Mouse (Mus musculus): ENCODE measurements around the gene Syk. TPM values are rescaled to one million over a fixed set of nuclear protein-coding genes. Genes with fewer than 3 reads are reported as not detected.

The Syk gene
- polyA plus RNA-seq, 1 experiment from 2014 or later, result 9.6 TPM

DNA sequence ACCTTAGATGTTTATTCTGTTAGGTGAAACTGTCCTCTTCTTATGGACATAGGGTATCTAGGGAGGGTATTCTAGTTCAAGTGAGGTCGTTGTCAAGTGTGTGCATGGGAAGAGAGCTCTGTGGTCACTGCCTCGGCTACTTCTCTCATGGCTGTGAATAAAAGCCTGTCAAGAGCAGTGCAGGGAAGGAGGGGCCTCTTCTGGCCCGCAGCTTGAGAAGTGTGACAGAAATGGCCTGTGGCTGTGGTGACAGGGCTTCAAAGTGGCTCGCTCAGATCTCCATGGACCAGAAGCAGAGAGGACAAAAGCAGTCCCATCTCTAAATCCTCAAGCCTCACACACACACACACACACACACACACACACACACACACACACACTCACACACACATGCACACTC is 5.0 kb upstream of the Syk start:
- Histone ChIP-seq H3K9ac (ENCODE audit: low read length) (0 out of 2 replicates have a peak overlapping the region, but pooled peaks have one; percentile 38), H3K27me3 (ENCODE audit: control insufficient read depth, insufficient read depth, low read length) (no peaks in the 10 kb centered on the region), H3K27ac (replicated peaks in 1 of 2; ENCODE audit: control insufficient read depth in 1 of 2, insufficient read depth in 1 of 2, low read depth in 2 of 2, low read length in 2 of 2) (peak overlapping the region; percentile 88 to 95), H3K36me3 (ENCODE audit: control insufficient read depth, insufficient read depth, low read length) (no peaks in the 10 kb centered on the region), H3K4me2 (ENCODE audit: low read length) (peak overlapping the region; percentile 42; the same call in 1 of the 2 replicates), H3K4me1 (ENCODE audit: control insufficient read depth in 2 of 2, insufficient read depth in 2 of 2, low read length in 2 of 2) (peaks cover 17 to 28% of the 10 kb centered on the region in 2 experiments), H3K4me3 (ENCODE audit: control insufficient read depth in 1 of 2, insufficient read depth in 1 of 2, low read depth in 1 of 2, low read length in 2 of 2) (no peak overlapping the region), H3K9me3 (ENCODE audit: control insufficient read depth, low read length) (no peaks in the 10 kb centered on the region)
- WGBS, result 12% methylated on average over 4 of the region's 4 CpGs
- peak; percentile 54; the same call in 1 of the 2 replicates for ATAC-seq (ENCODE audit: insufficient number of reproducible peaks, insufficient read depth, low FRiP score, low read depth)

GRCm38 (mm10) chr13:52578776-52579175 is 4.2 kb upstream of the Syk start:
- peak overlapping the region in 1 of 2 experiments; percentile 88; a peak in 2 of 4 replicates for H3K27ac ChIP-seq (replicated peaks in 1 of 2; ENCODE audit: control insufficient read depth in 1 of 2, insufficient read depth in 1 of 2, low read depth in 2 of 2, low read length in 2 of 2)
- H3K36me3 ChIP-seq (ENCODE audit: control insufficient read depth, insufficient read depth, low read length), result no peaks in the 10 kb centered on the region
- no peaks in the 10 kb centered on the region for H3K9me3 ChIP-seq (ENCODE audit: control insufficient read depth, low read length)
- H3K4me2 ChIP-seq (ENCODE audit: low read length), result no peak overlapping the region
- H3K4me1 ChIP-seq (ENCODE audit: control insufficient read depth in 2 of 2, insufficient read depth in 2 of 2, low read length in 2 of 2), result peaks cover 17 to 28% of the 10 kb centered on the region in 2 experiments
- no peak for ATAC-seq (ENCODE audit: insufficient number of reproducible peaks, insufficient read depth, low FRiP score, low read depth)
- H3K9ac ChIP-seq (ENCODE audit: low read length), result no peak overlapping the region
- H3K4me3 ChIP-seq (ENCODE audit: control insufficient read depth in 1 of 2, insufficient read depth in 1 of 2, low read depth in 1 of 2, low read length in 2 of 2), result no peak overlapping the region
- WGBS, result 75% methylated on average over 2 of the region's 2 CpGs
- no peaks in the 10 kb centered on the region for H3K27me3 ChIP-seq (ENCODE audit: control insufficient read depth, insufficient read depth, low read length)

DNA sequence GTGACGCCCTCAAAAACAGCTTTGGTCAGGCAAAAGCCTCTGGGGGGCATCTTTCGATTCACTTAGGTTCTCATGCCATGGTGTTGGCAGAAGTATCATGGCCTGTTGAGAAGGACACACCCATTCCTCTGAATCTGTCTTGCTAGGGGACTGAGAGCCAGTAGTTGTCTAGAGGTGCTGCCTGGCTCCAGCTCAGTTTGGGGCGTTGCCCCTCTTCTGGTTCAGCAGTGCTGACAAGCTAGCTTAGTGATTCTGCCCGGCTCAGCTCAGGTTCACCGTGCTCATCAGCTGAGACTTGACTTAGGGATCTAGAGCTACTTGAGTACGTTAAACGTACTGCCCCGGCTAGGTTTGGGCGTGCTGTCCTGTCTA is 481 bp upstream of the Syk start:
- Histone ChIP-seq H3K4me1 (ENCODE audit: control insufficient read depth in 2 of 2, insufficient read depth in 2 of 2, low read length in 2 of 2) (peaks cover 6 to 14% of the 10 kb centered on the region in 2 experiments), H3K4me2 (ENCODE audit: low read length) (peak overlapping the region; percentile 93), H3K9me3 (ENCODE audit: control insufficient read depth, low read length) (no peaks in the 10 kb centered on the region), H3K4me3 (ENCODE audit: control insufficient read depth in 1 of 2, insufficient read depth in 1 of 2, low read depth in 1 of 2, low read length in 2 of 2) (peak overlapping the region; percentile 62 to 68), H3K9ac (ENCODE audit: low read length) (peak overlapping the region; percentile 80), H3K27me3 (ENCODE audit: control insufficient read depth, insufficient read depth, low read length) (no peaks in the 10 kb centered on the region), H3K36me3 (ENCODE audit: control insufficient read depth, insufficient read depth, low read length) (no peaks in the 10 kb centered on the region), H3K27ac (replicated peaks in 1 of 2; ENCODE audit: control insufficient read depth in 1 of 2, insufficient read depth in 1 of 2, low read depth in 2 of 2, low read length in 2 of 2) (peak overlapping the region in 1 of 2 experiments; percentile 66; a peak in 1 of 4 replicates)
- no peak for ATAC-seq (ENCODE audit: insufficient number of reproducible peaks, insufficient read depth, low FRiP score, low read depth)
- WGBS, result 23% methylated on average over 9 of the region's 9 CpGs

DNA sequence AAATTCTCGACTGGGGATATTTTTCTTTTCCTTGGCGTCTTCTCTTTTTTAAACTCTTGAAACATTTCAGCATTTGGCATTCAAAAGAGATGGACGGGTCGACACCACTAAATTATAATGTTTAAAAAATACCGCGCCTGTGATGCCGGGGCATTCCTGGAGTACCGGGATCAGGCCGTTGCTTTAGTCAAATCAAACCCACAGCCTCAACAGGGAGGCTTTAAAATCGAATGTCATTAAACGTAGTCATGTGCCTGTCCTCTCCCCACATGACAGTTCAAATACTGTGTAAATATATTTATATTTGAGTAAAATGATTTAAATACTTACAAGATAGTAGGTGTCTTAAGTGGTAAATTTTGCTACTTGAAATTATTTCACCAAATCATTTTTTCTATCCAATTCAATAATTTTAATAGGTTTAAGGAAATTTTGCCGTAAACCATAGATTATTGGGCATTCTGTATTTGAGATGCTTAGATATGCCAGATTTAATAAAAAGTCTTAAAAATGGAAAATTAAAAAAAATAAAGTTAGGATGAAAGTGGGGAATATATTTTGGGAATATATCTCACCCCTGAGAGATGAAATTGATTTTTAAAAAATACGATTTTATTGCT is 1.1 kb downstream of the Syk start:
- Histone ChIP-seq H3K9me3 (ENCODE audit: control insufficient read depth, low read length) (no peaks in the 10 kb centered on the region), H3K36me3 (ENCODE audit: control insufficient read depth, insufficient read depth, low read length) (no peaks in the 10 kb centered on the region), H3K27me3 (ENCODE audit: control insufficient read depth, insufficient read depth, low read length) (no peaks in the 10 kb centered on the region), H3K27ac (replicated peaks in 1 of 2; ENCODE audit: control insufficient read depth in 1 of 2, insufficient read depth in 1 of 2, low read depth in 2 of 2, low read length in 2 of 2) (no peak overlapping the region), H3K4me2 (ENCODE audit: low read length) (peak overlapping the region; percentile 93), H3K4me1 (ENCODE audit: control insufficient read depth in 2 of 2, insufficient read depth in 2 of 2, low read length in 2 of 2) (peaks cover 3 to 6% of the 10 kb centered on the region in 2 experiments), H3K4me3 (ENCODE audit: control insufficient read depth in 1 of 2, insufficient read depth in 1 of 2, low read depth in 1 of 2, low read length in 2 of 2) (peak overlapping the region; percentile 23 to 62; a peak in 3 of 4 replicates), H3K9ac (ENCODE audit: low read length) (peak overlapping the region; percentile 80)
- WGBS, result 21% methylated on average over 13 of the region's 13 CpGs
- no peak for ATAC-seq (ENCODE audit: insufficient number of reproducible peaks, insufficient read depth, low FRiP score, low read depth)

DNA sequence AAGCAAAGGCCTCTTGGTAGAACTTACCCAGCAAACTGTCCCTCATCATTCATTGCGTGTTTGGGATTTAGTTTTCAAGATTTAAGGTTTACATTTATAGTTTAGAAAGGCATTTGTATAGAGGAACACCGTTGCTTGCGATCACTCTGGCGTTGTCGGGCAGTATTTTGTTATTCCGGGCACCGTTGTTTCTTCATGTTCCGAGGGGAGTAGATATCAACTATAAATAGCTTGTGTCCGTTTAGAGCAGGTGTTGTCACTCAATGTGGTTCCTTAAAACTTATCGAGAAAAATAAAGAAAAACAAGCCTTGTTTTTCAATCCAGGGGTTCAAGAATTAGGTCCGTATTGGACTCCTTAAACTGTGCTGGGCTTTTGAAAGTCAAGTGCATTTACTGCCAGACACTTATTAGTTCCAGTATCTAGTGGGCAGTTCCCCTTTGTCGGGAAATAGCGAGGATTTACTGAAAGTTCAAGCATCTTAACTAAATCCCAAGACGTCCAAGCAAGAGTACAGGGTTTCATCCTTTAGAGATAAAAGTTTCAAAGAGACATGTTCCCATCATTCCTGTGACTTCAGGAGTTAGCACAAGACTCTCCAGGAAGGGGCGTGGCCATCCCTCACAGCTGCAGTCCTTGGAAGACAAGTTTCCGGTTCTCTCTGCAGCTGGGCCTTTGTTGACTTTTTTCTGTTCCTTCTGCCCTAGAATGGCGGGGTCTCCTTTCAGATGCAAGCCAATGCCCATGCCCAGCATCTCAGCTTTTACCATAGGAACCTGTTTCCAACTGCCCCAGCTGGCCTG is 1.9 kb downstream of the Syk start:
- H3K36me3 ChIP-seq (ENCODE audit: control insufficient read depth, insufficient read depth, low read length), result no peaks in the 10 kb centered on the region
- H3K4me2 ChIP-seq (ENCODE audit: low read length), result peak overlapping the region; percentile 93
- H3K4me1 ChIP-seq (ENCODE audit: control insufficient read depth in 2 of 2, insufficient read depth in 2 of 2, low read length in 2 of 2), result peaks cover 3 to 6% of the 10 kb centered on the region in 2 experiments
- H3K9me3 ChIP-seq (ENCODE audit: control insufficient read depth, low read length), result no peaks in the 10 kb centered on the region
- peak overlapping the region in 1 of 2 experiments; percentile 28; a peak in 3 of 4 replicates for H3K4me3 ChIP-seq (ENCODE audit: control insufficient read depth in 1 of 2, insufficient read depth in 1 of 2, low read depth in 1 of 2, low read length in 2 of 2)
- 34% methylated on average over 17 of the region's 17 CpGs for WGBS
- H3K27me3 ChIP-seq (ENCODE audit: control insufficient read depth, insufficient read depth, low read length), result no peaks in the 10 kb centered on the region
- peak overlapping the region in 1 of 2 experiments; percentile 21; a peak in 2 of 4 replicates for H3K27ac ChIP-seq (replicated peaks in 1 of 2; ENCODE audit: control insufficient read depth in 1 of 2, insufficient read depth in 1 of 2, low read depth in 2 of 2, low read length in 2 of 2)
- ATAC-seq (ENCODE audit: insufficient number of reproducible peaks, insufficient read depth, low FRiP score, low read depth), result no peak
- peak overlapping the region; percentile 50 for H3K9ac ChIP-seq (ENCODE audit: low read length)

DNA sequence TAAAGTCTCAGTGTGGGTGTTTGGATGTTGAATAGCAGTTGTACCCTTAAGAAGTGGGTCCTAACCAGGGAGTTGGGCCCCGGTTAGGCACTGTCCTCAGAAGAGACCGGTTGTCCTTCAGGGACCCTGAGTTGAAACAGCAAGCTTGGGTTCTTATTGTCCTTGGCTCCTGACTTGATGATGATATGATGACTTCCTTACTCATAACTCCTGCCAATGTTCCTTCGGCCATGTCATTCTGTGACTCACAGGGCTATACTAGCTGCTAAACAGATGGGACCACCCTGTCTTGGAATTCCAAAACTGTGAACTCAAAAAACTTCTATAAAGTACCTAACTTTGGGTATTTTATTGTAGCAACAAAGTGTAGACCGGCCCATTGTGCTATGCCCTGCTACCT is 4.8 kb downstream of the Syk start:
- Histone ChIP-seq H3K27me3 (ENCODE audit: control insufficient read depth, insufficient read depth, low read length) (no peaks in the 10 kb centered on the region), H3K27ac (replicated peaks in 1 of 2; ENCODE audit: control insufficient read depth in 1 of 2, insufficient read depth in 1 of 2, low read depth in 2 of 2, low read length in 2 of 2) (no peak overlapping the region), H3K36me3 (ENCODE audit: control insufficient read depth, insufficient read depth, low read length) (no peaks in the 10 kb centered on the region), H3K4me1 (ENCODE audit: control insufficient read depth in 2 of 2, insufficient read depth in 2 of 2, low read length in 2 of 2) (peaks cover 3 to 6% of the 10 kb centered on the region in 2 experiments), H3K9me3 (ENCODE audit: control insufficient read depth, low read length) (no peaks in the 10 kb centered on the region), H3K4me2 (ENCODE audit: low read length) (no peak overlapping the region), H3K4me3 (ENCODE audit: control insufficient read depth in 1 of 2, insufficient read depth in 1 of 2, low read depth in 1 of 2, low read length in 2 of 2) (no peak overlapping the region), H3K9ac (ENCODE audit: low read length) (no peak overlapping the region)
- WGBS, result 89% methylated on average over 4 of the region's 4 CpGs
- no peak for ATAC-seq (ENCODE audit: insufficient number of reproducible peaks, insufficient read depth, low FRiP score, low read depth)

- H3K36me3 ChIP-seq (ENCODE audit: control insufficient read depth, insufficient read depth, low read length), result no peaks in the 10 kb centered on the region
- H3K27ac ChIP-seq (replicated peaks in 1 of 2; ENCODE audit: control insufficient read depth in 1 of 2, insufficient read depth in 1 of 2, low read depth in 2 of 2, low read length in 2 of 2), result no peak overlapping the region
- no peak overlapping the region for H3K4me3 ChIP-seq (ENCODE audit: control insufficient read depth in 1 of 2, insufficient read depth in 1 of 2, low read depth in 1 of 2, low read length in 2 of 2)
- no peaks in the 10 kb centered on the region for H3K27me3 ChIP-seq (ENCODE audit: control insufficient read depth, insufficient read depth, low read length)
- no peaks in the 10 kb centered on the region for H3K9me3 ChIP-seq (ENCODE audit: control insufficient read depth, low read length)
- peaks cover 3 to 6% of the 10 kb centered on the region in 2 experiments for H3K4me1 ChIP-seq (ENCODE audit: control insufficient read depth in 2 of 2, insufficient read depth in 2 of 2, low read length in 2 of 2)
- no peak overlapping the region for H3K9ac ChIP-seq (ENCODE audit: low read length)
- 83% methylated on average over 4 of the region's 4 CpGs for WGBS
- no peak for ATAC-seq (ENCODE audit: insufficient number of reproducible peaks, insufficient read depth, low FRiP score, low read depth)
- H3K4me2 ChIP-seq (ENCODE audit: low read length), result no peak overlapping the region
Measured at GRCm38 (mm10) chr13:52589043-52589442, 6.1 kb downstream of the Syk start.

Data from heart, embryonic 14.5 days (tissue).